Mouse (Mus musculus) adipose tissue, adult 10 weeks (tissue): ENCODE results near the gene Gm10128. TPM values are rescaled to one million over a fixed set of nuclear protein-coding genes. Genes with fewer than 3 reads are reported as not detected.

Experiments used
- polyA plus RNA-seq: library from polyadenylated mRNA; stranded (reverse); fragments of 350-450 nt; fragmentation: Illumina TruSeq; extraction: RNeasy Lipid Tissue Mini Kit (QIAGEN cat#74804); gene quantifications from one replicate; pipeline ENCODE4 v1.2.3, GENCODE M21; 2014; ENCODE audit warnings: low read depth, low replicate concordance

The Gm10128 gene
- not detected for polyA plus RNA-seq

DNA sequence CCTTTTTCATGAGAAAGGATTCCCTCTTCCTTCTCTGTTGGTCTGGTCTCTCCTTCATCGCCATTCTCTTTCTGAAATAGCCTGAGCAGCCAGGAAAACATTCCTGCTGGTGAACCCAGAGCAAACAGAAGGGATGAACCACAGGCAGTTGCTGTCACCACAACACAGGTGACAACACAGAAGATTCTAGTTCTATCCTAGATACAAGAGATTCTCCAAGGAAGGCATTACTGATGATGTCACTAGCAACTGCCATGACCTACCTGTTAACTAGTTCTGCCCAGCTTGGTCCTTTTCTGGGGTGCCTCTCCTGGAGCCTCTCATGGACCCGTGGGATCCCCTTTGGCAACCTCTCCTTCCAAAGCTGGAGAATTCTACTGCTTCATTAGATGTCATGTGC, at the start of gene Gm10128:
TSS of gene Gm10128 (minus strand) at position 101 of the 400 bp plus-strand sequence.

DNA sequence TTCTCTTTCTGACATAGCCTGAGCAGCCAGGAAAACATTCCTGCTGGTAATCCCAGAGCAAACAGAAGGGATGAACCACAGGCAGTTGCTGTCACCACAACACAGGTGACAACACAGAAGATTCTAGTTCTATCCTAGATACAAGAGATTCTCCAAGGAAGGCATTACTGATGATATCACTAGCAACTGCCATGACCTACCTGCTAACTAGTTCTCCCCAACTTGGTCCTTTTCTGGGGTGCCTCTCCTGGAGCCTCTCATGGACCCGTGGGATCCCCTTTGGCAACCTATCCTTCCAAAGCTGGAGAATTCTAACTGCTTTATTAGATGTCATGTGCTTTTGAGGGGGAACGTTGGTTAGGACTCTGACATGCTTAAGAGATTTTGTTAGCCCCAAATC, 48.3 kb downstream of the Gm10128 start, which contains the start of gene Gm10338:
TSS of gene Gm10338 (minus strand) at position 101 of the 400 bp plus-strand sequence.

Other genes starting within 250 kb of the Gm10128 start
- not detected for gene Gm3755, start 193.1 kb downstream of the Gm10128 start, polyA plus RNA-seq
- gene Gm3752, start 160.2 kb downstream of the Gm10128 start, polyA plus RNA-seq: not detected
- gene Gm3558, start 75.4 kb downstream of the Gm10128 start, polyA plus RNA-seq: 0.43 TPM
- gene Gm10338, start 48.4 kb downstream of the Gm10128 start, polyA plus RNA-seq: not detected
- gene Gm26661, start 147.6 kb upstream of the Gm10128 start, polyA plus RNA-seq: 0.93 TPM
- gene Flnb, start 174.0 kb upstream of the Gm10128 start, polyA plus RNA-seq: 27.3 TPM